Mouse (Mus musculus) layer of hippocampus, adult 18-20 months (tissue): ENCODE measurements at regions not wholly inside any gene's neighbourhood (a gene's known extent, or its start where the extent isn't known, plus 50 kb on each side); places are given as distances from the start of the nearest gene placed in this dataset.
A peak's percentile ranks its signal among the peaks of the same experiment; 100 is the strongest.

Source experiments
- DNase-seq, 2 experiments: peaks; one replicate each; pipeline ENCODE4 v3.0.0; 2022; ENCODE audit warnings: low spot score in 2 of 2

- DNase-seq = peak; percentile 4 to 75
Measured at GRCm38 (mm10) chr7:72362690-72363089, 56.3 kb upstream of the Mctp2 start.

GRCm38 (mm10) chr7:72391323-72391722, 84.9 kb upstream of the Mctp2 start:
- DNase-seq = peak in 1 of 2 experiments; percentile 5

- peak; percentile 24 to 71 for DNase-seq
Measured at GRCm38 (mm10) chr7:72400056-72400455, 93.6 kb upstream of the Mctp2 start.

GRCm38 (mm10) chr7:72406131-72406530, 99.7 kb upstream of the Mctp2 start:
- DNase-seq = no peak

- no peak for DNase-seq
Measured at GRCm38 (mm10) chr7:72408409-72408986, 102.1 kb upstream of the Mctp2 start.

GRCm38 (mm10) chr7:72438552-72438951, 132.1 kb upstream of the Mctp2 start:
- peak in 1 of 2 experiments; percentile 3 for DNase-seq

GRCm38 (mm10) chr7:72442001-72442400, 135.6 kb upstream of the Mctp2 start:
- peak in 1 of 2 experiments; percentile 7 for DNase-seq

GRCm38 (mm10) chr7:72444016-72444415, 137.6 kb upstream of the Mctp2 start:
- DNase-seq = no peak

GRCm38 (mm10) chr7:72444792-72445191, 138.4 kb upstream of the Mctp2 start:
- DNase-seq = no peak

GRCm38 (mm10) chr7:72446911-72447310, 140.5 kb upstream of the Mctp2 start:
- no peak for DNase-seq

GRCm38 (mm10) chr7:72462978-72463377, 156.6 kb upstream of the Mctp2 start:
- DNase-seq = no peak

- DNase-seq = no peak
Measured at GRCm38 (mm10) chr7:72464658-72465057, 158.2 kb upstream of the Mctp2 start.

GRCm38 (mm10) chr7:72469691-72470090, 163.3 kb upstream of the Mctp2 start:
- no peak for DNase-seq

- no peak for DNase-seq
Measured at GRCm38 (mm10) chr7:72474751-72475150, 168.3 kb upstream of the Mctp2 start.

GRCm38 (mm10) chr7:72478936-72479335, 172.5 kb upstream of the Mctp2 start:
- no peak for DNase-seq

- DNase-seq = no peak
Measured at GRCm38 (mm10) chr7:72481275-72481674, 174.9 kb upstream of the Mctp2 start.

GRCm38 (mm10) chr7:72490161-72490560, 183.8 kb upstream of the Mctp2 start:
- DNase-seq = no peak

GRCm38 (mm10) chr7:72493292-72493691, 186.9 kb upstream of the Mctp2 start:
- DNase-seq = no peak

- no peak for DNase-seq
Measured at GRCm38 (mm10) chr7:72496933-72497631, 190.7 kb upstream of the Mctp2 start.

GRCm38 (mm10) chr7:72498562-72499230, 192.3 kb upstream of the Mctp2 start:
- DNase-seq = peak; percentile 7 to 55

GRCm38 (mm10) chr7:72499788-72500187, 193.4 kb upstream of the Mctp2 start:
- DNase-seq = no peak

GRCm38 (mm10) chr7:72500190-72500589, 193.8 kb upstream of the Mctp2 start:
- no peak for DNase-seq
